Mouse (Mus musculus) myocyte (in vitro differentiated cells): ENCODE measurements around the gene Pdhx.

Source experiments
- E2F4 ChIP-seq: IDR thresholded peaks from one replicate; pipeline ENCODE4 v1.6.1; 2011; ENCODE audit warnings: mild to moderate bottlenecking, control low read depth, moderate library complexity; ENCODE audit not compliant: insufficient read depth
- POLR2A ChIP-seq: IDR thresholded peaks from one replicate; pipeline ENCODE4 v1.6.1; 2011; ENCODE audit warnings: low read depth, mild to moderate bottlenecking, control low read depth, moderate library complexity; ENCODE audit not compliant: insufficient read length
- TCF12 ChIP-seq: IDR thresholded peaks from one replicate; pipeline ENCODE4 v1.6.1; 2011; ENCODE audit warnings: mild to moderate bottlenecking, control low read depth; ENCODE audit not compliant: poor library complexity, insufficient read depth, severe bottlenecking

- TF ChIP-seq TCF12 (no peak), POLR2A (no peak), E2F4 (no peak)
Observed at GRCm38 (mm10) chr2:102979112-102979511, 94.2 kb downstream of the Pdhx start.
